Comparison of ENCODE assay signal across 9 mouse cellular contexts in the genomic region with DNA sequence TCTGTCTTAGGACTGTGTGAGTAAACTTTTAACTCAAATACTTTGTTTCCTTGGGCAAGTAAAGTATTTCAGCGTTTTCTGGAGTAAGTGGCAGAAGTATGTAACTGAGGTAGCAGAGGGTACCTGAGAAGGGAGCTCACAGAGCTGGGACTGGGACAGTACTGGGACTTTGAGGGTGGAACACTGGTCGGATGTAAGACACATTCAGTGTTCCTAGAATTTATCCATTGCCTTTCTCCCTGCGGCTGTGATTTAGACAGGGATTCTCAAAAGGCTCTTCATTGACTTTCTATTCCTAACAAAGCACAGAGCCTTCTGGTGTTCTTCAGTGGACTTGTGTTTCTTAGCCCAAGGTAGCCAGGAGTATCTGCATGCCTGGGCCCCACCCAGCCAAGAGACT. TPM values are rescaled to one million over a fixed set of nuclear protein-coding genes. Genes with fewer than 3 reads are reported as not detected.
DNase-seq lines count a peak whose midpoint lies in the region; ATAC-seq lines count a peak whose summit lies in the region.
"Had no signal": no experiment of that assay in that cellular context is flagged by ENCODE, and none has a peak within 500 bp of the region (broad histone marks: within the 10 kb centered on the region; RNA-seq: fewer than 3 reads in every experiment).

No protein-coding gene starts in this region.

- H3K4me2 ChIP-seq in lung, embryonic 16.5 days (ENCODE audit: low read depth, low read length): peak overlapping the region; percentile 94
- H3K4me2 ChIP-seq in intestine, embryonic 16.5 days (ENCODE audit: low read depth, low read length): peak overlapping the region; percentile 98
- H3K4me2 ChIP-seq in stomach, embryonic 16.5 days (ENCODE audit: low read depth, low read length): peak overlapping the region; percentile 87

- H3K36me3 ChIP-seq in lung, embryonic 16.5 days (ENCODE audit: control insufficient read depth, insufficient read depth, low read length): no peaks in the 10 kb centered on the region
- H3K36me3 ChIP-seq in intestine, embryonic 16.5 days (ENCODE audit: control insufficient read depth, insufficient read depth, low read length): no peaks in the 10 kb centered on the region
- H3K36me3 ChIP-seq in stomach, embryonic 16.5 days (ENCODE audit: control insufficient read depth, insufficient read depth, low read length): no peaks in the 10 kb centered on the region

- no peaks in the 10 kb centered on the region; the same call in 1 of the 2 replicates for H3K4me1 ChIP-seq in lung, embryonic 16.5 days (replicated peaks; ENCODE audit: control insufficient read depth, insufficient read depth, low read length)
- no peaks in the 10 kb centered on the region; the same call in 1 of the 2 replicates for H3K4me1 ChIP-seq in intestine, embryonic 16.5 days (ENCODE audit: control insufficient read depth, insufficient read depth, low read length)
- no peaks in the 10 kb centered on the region for H3K4me1 ChIP-seq in stomach, embryonic 16.5 days (ENCODE audit: control insufficient read depth, insufficient read depth, low read length)

- H3K4me3 ChIP-seq in lung, embryonic 16.5 days (ENCODE audit: low read length): peak overlapping the region; percentile 72
- peak overlapping the region; percentile 73 for H3K4me3 ChIP-seq in intestine, embryonic 16.5 days (ENCODE audit: low read length)
- peak overlapping the region; percentile 71 for H3K4me3 ChIP-seq in stomach, embryonic 16.5 days (replicated peaks; ENCODE audit: low read length)

- 33% methylated on average over 3 of the region's 3 CpGs for WGBS in lung, embryonic 16.5 days
- WGBS in intestine, embryonic 16.5 days: 27% methylated on average over 3 of the region's 3 CpGs
- WGBS in stomach, embryonic 16.5 days: 31% methylated on average over 3 of the region's 3 CpGs

- no peak for ATAC-seq in lung, embryonic 16.5 days (ENCODE audit: low read depth)
- no peak for ATAC-seq in intestine, embryonic 16.5 days
- ATAC-seq in stomach, embryonic 16.5 days (ENCODE audit: insufficient read depth, low FRiP score): no peak

- peak overlapping the region; percentile 73 for H3K9ac ChIP-seq in lung, embryonic 16.5 days (ENCODE audit: low read length)
- H3K9ac ChIP-seq in intestine, embryonic 16.5 days (ENCODE audit: low read depth, low read length): peak overlapping the region; percentile 71; the same call in 1 of the 2 replicates
- peak overlapping the region; percentile 80 for H3K9ac ChIP-seq in stomach, embryonic 16.5 days (ENCODE audit: low read length)

- DNase-seq in embryo, embryonic 10.5 days (ENCODE audit: low spot score): peak; percentile 14
- no peak for DNase-seq in embryo, embryonic 11 days
- no peak for DNase-seq in lung, postnatal 25 days (ENCODE audit: low spot score)
- DNase-seq in cerebellum, postnatal 4 days (ENCODE audit: low spot score in 2 of 2): no peak
- DNase-seq in gastrocnemius, postnatal 14 days: no peak
- DNase-seq: thymus, postnatal 4 days had no signal

- 0 out of 2 replicates have a peak, but pooled peaks cover 3% of the 10 kb centered on the region for H3K9me3 ChIP-seq in lung, embryonic 16.5 days (ENCODE audit: control insufficient read depth, low read length)
- H3K9me3 ChIP-seq in intestine, embryonic 16.5 days (ENCODE audit: control insufficient read depth, low read length): no peaks in the 10 kb centered on the region
- H3K9me3 ChIP-seq in stomach, embryonic 16.5 days (replicated peaks; ENCODE audit: control insufficient read depth, low read length): no peaks in the 10 kb centered on the region

- intact Hi-C loops in gastrocnemius, postnatal 14 days (cut with DNase I; ENCODE audit: low total_unique reads): no loop called here

- peaks cover 5% of the 10 kb centered on the region; the same call in 1 of the 2 replicates for H3K27me3 ChIP-seq in lung, embryonic 16.5 days (ENCODE audit: control insufficient read depth, insufficient read depth, low read depth, low read length)
- H3K27me3 ChIP-seq in intestine, embryonic 16.5 days (replicated peaks; ENCODE audit: control insufficient read depth, insufficient read depth, low read length): peaks cover 9% of the 10 kb centered on the region; the same call in 1 of the 2 replicates
- no peaks in the 10 kb centered on the region for H3K27me3 ChIP-seq in stomach, embryonic 16.5 days (ENCODE audit: control insufficient read depth, insufficient read depth, low read length)

- H3K27ac ChIP-seq in lung, embryonic 16.5 days (ENCODE audit: low read length): no peak overlapping the region
- H3K27ac ChIP-seq in intestine, embryonic 16.5 days (ENCODE audit: low read length): no peak overlapping the region
- H3K27ac ChIP-seq in stomach, embryonic 16.5 days (ENCODE audit: low read length): no peak overlapping the region

RNA-seq across cellular contexts. Expression of gene Vgll3, which starts 1.0 kb away (rescaled TPM):
- 3.9 and 4.9 TPM in 2 replicates for polyA plus RNA-seq in lung, embryonic 16.5 days (2015; fragmentation: Nextera tagmentation; extraction: Ambion mirVana)
- 2.4 and 2.8 TPM in 2 replicates for polyA plus RNA-seq in intestine, embryonic 16.5 days (2015; fragmentation: Nextera tagmentation; extraction: Ambion mirVana)
- 5.8 and 6.5 TPM in 2 replicates for polyA plus RNA-seq in stomach, embryonic 16.5 days (2015; fragmentation: Nextera tagmentation; extraction: Ambion mirVana)
- 1 to 10 TPM; 5.8 to 9.5 TPM for total RNA-seq in gastrocnemius, postnatal 14 days (2021)
